Mouse (Mus musculus) bone marrow, adult 2 months (tissue): ENCODE measurements around the gene Pgm1.

Experiments used
- CTCF ChIP-seq: fragments of 200-500 bp; IDR thresholded peaks from 2 replicates; pipeline ENCODE4 v1.5.1; 2011; ENCODE audit warnings: low read length, control low read depth; ENCODE audit not compliant: control insufficient read depth, insufficient read depth
- POLR2A ChIP-seq: fragments of 200-500 bp; IDR thresholded peaks from 2 replicates; pipeline ENCODE4 v1.6.1; 2011; ENCODE audit warnings: low read depth, mild to moderate bottlenecking, control low read depth, low read length, borderline replicate concordance; ENCODE audit not compliant: control insufficient read depth

GRCm38 (mm10) chr4:100027773-100028172, 98.6 kb downstream of the Pgm1 start:
- no peak for TF ChIP-seq POLR2A
- no peak for TF ChIP-seq CTCF
